Mouse (Mus musculus) stomach, postnatal 0 days (tissue): Measurements from ENCODE around the gene Acsl4.

Experiments used
- CTCF ChIP-seq: IDR thresholded peaks from 2 replicates; pipeline ENCODE4 v1.5.1; 2016; ENCODE audit warnings: antibody characterized with exemption, low read depth, mild to moderate bottlenecking, moderate library complexity
- EP300 ChIP-seq: optimal IDR thresholded peaks from 2 replicates; pipeline ENCODE3; 2016; ENCODE audit warnings: antibody characterized with exemption

- no peak for TF ChIP-seq CTCF
- no peak for TF ChIP-seq EP300
Measured at GRCm38 (mm10) chrX:142369935-142370334, 20.4 kb downstream of the Acsl4 start.
